Mouse (Mus musculus) left cerebral cortex, adult 2 months (tissue): ENCODE data around the gene Wwox. TPM values are rescaled to one million over a fixed set of nuclear protein-coding genes. Genes with fewer than 3 reads are reported as not detected.

Experiments used
- DNase-seq, 2 experiments: peaks; one replicate each; pipeline ENCODE4 v3.0.0; 2021 to 2022; ENCODE audit warnings: low spot score in 2 of 2, mixed read lengths in 1 of 2; ENCODE audit errors: extremely low spot score in 1 of 2
- H3K27ac ChIP-seq: fragments of 200-600 bp; 2 replicates; pipeline ENCODE4 v1.8.1; 2022
- H3K4me3 ChIP-seq: fragments of 200-600 bp; 2 replicates; pipeline ENCODE4 v1.8.1; 2022
- CTCF ChIP-seq: fragments of 200-600 bp; IDR thresholded peaks from 2 replicates; pipeline ENCODE4 v1.8.1; 2022; ENCODE audit warnings: antibody characterized with exemption, mild to moderate bottlenecking, moderate library complexity
- intact Hi-C: fragments of 180-260 bp; cut with DNase I; formaldehyde crosslinking; loops from one replicate; pipeline ENCODE4 v1.15.1; 2025
- total RNA-seq, 2 experiments: library from RNA; stranded (reverse); gene quantifications; 2 replicates each; pipeline ENCODE4 v1.2.3; 2021

Gene Wwox
- total RNA-seq, 2 experiments from 2014 or later, result 16.7 to 17.6 TPM

DNA sequence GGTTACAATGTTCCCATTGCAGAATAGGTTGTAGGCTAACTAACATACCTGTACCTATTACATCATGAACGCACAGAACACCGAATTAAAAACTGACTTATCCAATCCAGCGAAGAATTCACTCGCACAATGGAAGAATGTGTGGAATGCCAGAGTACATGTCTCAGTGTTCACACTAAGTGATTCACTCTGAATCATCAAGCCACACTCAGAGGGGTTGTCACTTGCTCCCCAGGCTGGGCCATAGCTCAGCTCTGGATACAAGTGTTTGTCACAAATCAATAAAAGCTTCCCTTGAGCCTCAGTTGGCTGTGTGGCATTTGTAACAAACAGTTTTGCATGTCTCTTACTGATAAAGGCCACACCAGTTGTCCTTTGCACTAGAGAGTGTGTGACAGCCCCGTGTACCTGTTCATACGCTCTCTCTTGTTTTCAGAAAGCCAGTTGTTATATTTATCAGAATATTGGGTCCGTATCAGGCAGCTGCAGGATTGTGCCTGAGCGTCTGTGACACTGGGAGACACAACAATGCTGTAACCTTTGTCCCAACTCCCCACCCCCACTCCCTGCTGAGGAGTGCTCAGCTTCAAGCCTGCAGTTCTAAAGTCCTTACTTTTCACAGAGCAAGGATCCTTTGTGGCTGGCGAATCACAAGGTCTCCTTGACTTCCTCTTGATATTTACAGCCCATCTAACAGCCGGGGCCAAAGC is 338.0 kb downstream of the Wwox start:
- Histone ChIP-seq H3K27ac (no peak overlapping the region), H3K4me3 (no peak overlapping the region)
- intact Hi-C loops, result loop anchor here (10.0 kb wide), 1 partner anchor 323 kb away; no protein-coding TSS in a partner anchor
- no peak for TF ChIP-seq CTCF
- DNase-seq, result no peak

GRCm38 (mm10) chr8:114779002-114779401 is 339.5 kb downstream of the Wwox start:
- DNase-seq, result no peak
- intact Hi-C loops, result loop anchor here (10.0 kb wide), 1 partner anchor 324 kb away; no protein-coding TSS in a partner anchor
- H3K4me3 ChIP-seq, result no peak overlapping the region
- TF ChIP-seq CTCF, result no peak
- H3K27ac ChIP-seq, result no peak overlapping the region

- TF ChIP-seq CTCF, result no peak
- no peak for DNase-seq
- no peak overlapping the region for H3K27ac ChIP-seq
- intact Hi-C loops, result no loop called here
- no peak overlapping the region for H3K4me3 ChIP-seq
Measured at GRCm38 (mm10) chr8:114783321-114783720, 343.9 kb downstream of the Wwox start.

GRCm38 (mm10) chr8:114785834-114786233 is 346.4 kb downstream of the Wwox start:
- H3K27ac ChIP-seq, result no peak overlapping the region
- H3K4me3 ChIP-seq, result no peak overlapping the region
- TF ChIP-seq CTCF, result no peak
- DNase-seq, result no peak
- intact Hi-C loops, result no loop called here

GRCm38 (mm10) chr8:114789616-114790015 is 350.2 kb downstream of the Wwox start:
- intact Hi-C loops, result no loop called here
- H3K4me3 ChIP-seq, result no peak overlapping the region
- no peak for TF ChIP-seq CTCF

DNA sequence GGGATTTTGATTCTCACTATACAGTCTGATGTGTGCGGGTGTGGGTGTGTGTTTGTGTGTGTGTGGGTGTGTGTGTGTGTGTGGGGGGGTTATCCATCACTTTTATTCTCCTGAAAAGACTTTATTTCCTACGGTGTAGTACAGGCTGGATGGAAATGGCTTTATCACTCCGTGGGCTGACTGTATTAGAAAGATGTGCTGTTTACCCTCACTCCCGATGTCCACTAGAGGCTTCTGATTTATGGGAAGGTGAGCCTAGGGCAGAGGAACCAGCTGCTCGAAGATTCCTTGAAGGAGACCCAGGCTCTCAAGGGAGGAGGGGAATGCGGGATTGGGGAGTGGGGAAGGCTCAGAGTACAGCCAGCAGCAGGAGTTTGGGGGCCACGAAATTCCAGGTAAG is 351.3 kb downstream of the Wwox start:
- intact Hi-C loops, result no loop called here
- no peak for TF ChIP-seq CTCF

More at GRCm38 (mm10) chr8:114789616-114790015, 350.2 kb downstream of the Wwox start:
- H3K27ac ChIP-seq, result no peak overlapping the region
- DNase-seq, result no peak

GRCm38 (mm10) chr8:114793682-114794081 is 354.2 kb downstream of the Wwox start:
- DNase-seq, result no peak
- TF ChIP-seq CTCF, result no peak
- no peak overlapping the region for H3K27ac ChIP-seq
- H3K4me3 ChIP-seq, result no peak overlapping the region
- intact Hi-C loops, result no loop called here

More for the DNA sequence above, 351.3 kb downstream of the Wwox start:
- Histone ChIP-seq H3K27ac (no peak overlapping the region), H3K4me3 (no peak overlapping the region)
- no peak for DNase-seq

DNA sequence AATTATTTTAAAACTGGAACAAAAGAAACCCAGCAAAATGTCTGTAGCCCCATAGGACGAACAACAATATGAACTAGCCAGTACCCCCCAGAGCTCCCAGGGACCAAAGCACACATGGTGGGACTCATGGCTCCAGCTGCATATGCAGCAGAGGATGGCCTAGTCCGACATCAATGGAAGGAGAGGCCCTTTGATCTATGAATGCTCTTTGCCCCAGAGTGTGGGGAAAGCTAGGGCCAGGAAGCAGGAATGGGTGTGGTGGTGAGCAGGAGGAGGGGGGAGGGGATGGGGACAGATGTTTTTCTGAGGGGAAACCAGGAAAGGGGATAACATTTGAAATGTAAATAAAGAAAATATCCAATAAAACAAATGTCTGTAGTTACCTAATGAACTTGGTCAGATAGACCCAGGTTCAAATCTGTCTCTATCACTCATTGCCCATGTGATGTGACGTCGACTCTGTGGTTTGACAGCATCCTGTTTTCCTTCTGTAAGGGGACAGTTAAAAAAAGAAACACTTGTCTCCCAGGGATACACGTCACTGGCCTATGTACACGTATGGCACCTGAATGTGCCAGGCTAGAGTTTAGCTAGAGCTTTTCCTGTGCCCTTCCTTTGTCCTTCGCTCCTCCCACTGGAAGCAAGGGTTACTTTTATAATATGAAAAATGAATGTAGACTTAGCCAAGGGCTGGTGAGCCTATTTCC is 362.1 kb downstream of the Wwox start:
- TF ChIP-seq CTCF, result no peak
- H3K4me3 ChIP-seq, result no peak overlapping the region
- no peak overlapping the region for H3K27ac ChIP-seq
- intact Hi-C loops, result no loop called here
- no peak for DNase-seq

DNA sequence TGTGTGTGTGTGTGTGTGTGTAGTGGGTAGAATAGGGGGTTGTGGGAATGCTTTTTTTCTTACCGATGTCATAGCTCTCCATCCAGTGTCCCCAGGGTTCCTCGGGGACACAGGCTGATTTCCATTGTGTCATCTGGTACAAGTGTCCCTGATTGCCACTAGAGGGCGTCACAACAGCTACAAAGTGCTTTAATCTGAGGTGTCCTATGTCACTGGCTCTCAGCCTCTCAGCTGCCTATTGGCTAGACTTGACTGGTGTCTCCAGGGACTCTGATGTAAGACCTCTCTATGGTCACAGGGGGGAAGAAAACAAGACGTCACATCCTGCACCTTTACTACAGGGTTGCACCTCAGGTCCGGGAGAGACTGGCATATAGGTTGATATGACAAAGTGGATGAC is 363.7 kb downstream of the Wwox start:
- no peak for DNase-seq
- intact Hi-C loops, result no loop called here
- TF ChIP-seq CTCF, result peak; percentile 22
- Histone ChIP-seq H3K4me3 (no peak overlapping the region), H3K27ac (no peak overlapping the region)

DNA sequence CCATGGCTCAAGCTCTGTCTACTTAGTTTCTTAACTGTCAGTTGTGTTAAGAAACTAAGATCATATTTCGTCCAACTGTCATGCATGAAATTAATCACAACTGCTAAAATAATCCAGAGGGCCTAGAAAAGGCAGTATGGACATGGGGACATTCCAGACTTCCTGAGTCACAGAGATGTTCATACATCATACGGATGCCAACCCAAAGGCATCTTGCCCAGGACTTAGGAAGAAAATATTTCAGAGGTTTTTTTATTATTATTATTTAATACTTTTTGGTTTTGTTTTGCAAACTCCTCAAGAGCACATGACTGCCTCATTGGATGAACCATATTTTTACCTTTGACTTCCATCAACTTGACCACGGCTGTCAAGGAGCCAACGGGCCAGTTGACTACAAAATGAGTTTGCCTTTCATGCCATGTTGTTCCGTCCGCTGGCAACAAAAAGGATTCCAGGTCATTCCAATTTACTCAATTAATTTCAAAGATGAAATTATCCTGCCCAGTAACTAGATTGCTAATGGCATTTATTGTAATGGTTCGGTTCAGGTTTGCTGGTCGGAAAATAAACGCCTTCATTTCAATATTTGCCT is 367.5 kb downstream of the Wwox start:
- no peak for DNase-seq
- H3K27ac ChIP-seq, result no peak overlapping the region
- H3K4me3 ChIP-seq, result no peak overlapping the region
- intact Hi-C loops, result no loop called here
- TF ChIP-seq CTCF, result no peak

- no peak overlapping the region for H3K4me3 ChIP-seq
- intact Hi-C loops, result no loop called here
- TF ChIP-seq CTCF, result no peak
- no peak for DNase-seq
- no peak overlapping the region for H3K27ac ChIP-seq
Measured at GRCm38 (mm10) chr8:114807676-114808426, 368.4 kb downstream of the Wwox start.

GRCm38 (mm10) chr8:114810470-114810869 is 371.0 kb downstream of the Wwox start:
- Histone ChIP-seq H3K4me3 (no peak overlapping the region), H3K27ac (no peak overlapping the region)
- intact Hi-C loops, result no loop called here
- no peak for TF ChIP-seq CTCF
- no peak for DNase-seq
